Mouse (Mus musculus) brain, embryonic 18.5 days (tissue): ENCODE measurements around the gene 1700024G13Rik.

Experiments
- DNase-seq: peaks from one replicate; pipeline ENCODE4 v3.0.0-alpha.2; 2012; ENCODE audit warnings: low read depth, low spot score

1700024G13Rik gene

DNA sequence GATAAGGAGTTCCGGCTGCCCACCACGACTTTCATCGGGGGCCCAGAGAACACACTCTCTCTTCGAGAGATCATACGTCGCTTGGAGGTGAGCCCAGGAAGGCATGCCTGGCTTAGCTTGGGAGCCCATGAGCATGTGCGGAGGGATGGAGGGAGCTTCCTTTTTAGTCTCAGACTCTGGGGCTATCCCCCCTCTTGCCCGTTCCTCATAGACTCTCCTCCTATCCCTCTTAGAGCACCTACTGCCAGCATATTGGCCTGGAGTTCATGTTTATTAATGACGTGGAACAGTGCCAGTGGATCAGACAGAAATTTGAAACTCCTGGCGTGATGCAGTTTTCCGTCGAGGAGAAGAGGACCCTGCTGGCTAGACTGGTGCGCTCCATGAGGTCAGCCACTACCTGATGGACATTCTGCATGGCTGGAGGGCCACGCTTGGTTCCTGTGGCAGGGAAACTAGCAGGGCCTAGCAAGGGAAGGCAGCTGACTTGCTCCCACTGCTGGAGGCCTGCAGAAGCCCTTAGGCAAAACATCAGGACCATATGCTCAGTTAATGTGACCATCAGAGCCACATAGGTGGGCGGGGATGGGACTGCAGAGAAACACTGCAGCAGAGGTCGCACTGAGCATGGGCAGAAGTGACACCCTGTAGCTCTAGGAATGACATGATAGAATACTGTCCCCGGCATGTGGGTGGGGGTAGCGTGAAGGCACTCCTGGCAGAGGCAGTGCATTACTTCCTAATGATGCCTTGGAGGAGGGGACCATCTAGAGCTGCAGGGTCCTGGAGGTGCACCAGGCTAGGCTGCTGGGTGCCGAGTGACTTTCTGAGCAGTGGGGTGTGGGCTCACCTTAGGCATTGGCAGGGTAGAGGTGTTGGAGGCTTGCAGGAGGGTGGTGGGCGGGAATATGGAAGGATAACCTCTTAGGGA, 55.4 kb downstream of the 1700024G13Rik start:
- DNase-seq: no peak

GRCm38 (mm10) chr14:32327366-32327765, 60.8 kb downstream of the 1700024G13Rik start:
- DNase-seq: no peak
